Mouse (Mus musculus): ENCODE results near the gene Svs3b. TPM values are rescaled to one million over a fixed set of nuclear protein-coding genes. Genes with fewer than 3 reads are reported as not detected.
"Not testable (repeated sequence)": the region's sequence is repeated elsewhere in the genome, so short reads cannot be mapped to it uniquely, and the experiment has no call there.

Svs3b gene
- polyA plus RNA-seq (2012): not detected in 2 replicates

DNA sequence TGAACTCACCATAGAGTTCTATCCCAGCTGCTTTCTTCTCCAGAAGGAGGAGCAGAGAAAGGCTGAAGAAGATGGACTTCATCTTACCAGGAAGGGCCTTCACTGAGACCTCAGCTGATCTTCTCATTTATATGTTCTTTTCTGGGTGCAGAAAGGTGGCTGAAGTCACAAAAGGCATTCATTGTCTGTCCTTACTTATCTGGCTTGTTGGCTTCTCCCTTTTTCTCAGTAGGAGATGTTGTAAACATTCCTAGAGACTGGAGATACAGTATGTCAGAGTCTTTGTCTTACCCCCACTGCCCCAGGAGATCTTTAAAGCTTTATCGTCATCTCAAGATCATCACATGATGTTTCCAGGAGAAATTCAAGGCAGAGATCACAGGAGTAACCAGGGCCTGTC, at the start of gene Svs3b:
Gene Svs3b, minus strand, starts transcription at position 101 of the 400 bp plus-strand sequence.
- not testable (repeated sequence) for TF ChIP-seq GATA1 (IDR thresholded peaks at IDR 0.05; ENCODE audit: low read length)

DNA sequence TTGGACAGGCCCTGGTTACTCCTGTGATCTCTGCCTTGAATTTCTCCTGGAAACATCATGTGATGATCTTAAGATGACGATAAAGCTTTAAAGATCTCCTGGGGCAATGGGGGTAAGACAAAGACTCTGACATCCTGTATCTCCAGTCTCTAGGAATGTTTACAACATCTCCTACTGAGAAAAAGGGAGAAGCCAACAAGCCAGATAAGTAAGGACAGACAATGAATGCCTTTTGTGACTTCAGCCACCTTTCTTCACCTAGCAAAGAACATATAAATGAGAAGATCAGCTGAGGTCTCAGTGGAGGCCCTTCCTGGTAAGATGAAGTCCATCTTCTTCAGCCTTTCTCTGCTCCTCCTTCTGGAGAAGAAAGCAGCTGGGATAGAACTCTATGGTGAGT, 32.5 kb upstream of the Svs3b start, which contains the start of gene Svs3a:
Gene Svs3a, plus strand, starts transcription at position 301 of the 400 bp plus-strand sequence.
- TF ChIP-seq GATA1 (IDR thresholded peaks at IDR 0.05; ENCODE audit: low read length): not testable (repeated sequence)

DNA sequence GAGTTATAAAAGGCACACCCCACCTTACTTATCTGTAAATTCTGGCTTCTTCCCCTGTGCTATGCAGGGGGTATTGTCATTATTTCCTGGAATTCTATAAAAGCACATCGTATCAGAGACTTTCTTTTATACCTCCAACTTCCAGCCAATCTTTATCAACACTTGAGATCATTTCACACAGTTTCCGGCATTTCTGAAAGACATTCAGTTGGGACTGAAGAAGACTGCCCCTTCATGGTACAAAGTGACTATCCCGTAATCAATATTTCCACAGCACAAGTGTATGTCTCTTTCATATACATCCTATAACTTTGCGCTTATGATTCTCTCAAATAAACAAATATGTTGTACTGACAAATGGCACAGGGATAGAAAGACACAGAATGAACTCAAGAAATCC, 21.9 kb upstream of the Svs3b start, which contains the start of gene Svs4:
Gene Svs4, minus strand, starts transcription at position 101 of the 400 bp plus-strand sequence.
- no peak for TF ChIP-seq GATA1 (IDR thresholded peaks at IDR 0.05; ENCODE audit: low read length)

GRCm38 (mm10) chr2:164238366-164238765, 18.1 kb downstream of the Svs3b start, which contains the start of gene Svs2:
Gene Svs2 (minus strand): TSS chr2:164238466.
- TF ChIP-seq GATA1 (IDR thresholded peaks at IDR 0.05; ENCODE audit: low read length): no peak

DNA sequence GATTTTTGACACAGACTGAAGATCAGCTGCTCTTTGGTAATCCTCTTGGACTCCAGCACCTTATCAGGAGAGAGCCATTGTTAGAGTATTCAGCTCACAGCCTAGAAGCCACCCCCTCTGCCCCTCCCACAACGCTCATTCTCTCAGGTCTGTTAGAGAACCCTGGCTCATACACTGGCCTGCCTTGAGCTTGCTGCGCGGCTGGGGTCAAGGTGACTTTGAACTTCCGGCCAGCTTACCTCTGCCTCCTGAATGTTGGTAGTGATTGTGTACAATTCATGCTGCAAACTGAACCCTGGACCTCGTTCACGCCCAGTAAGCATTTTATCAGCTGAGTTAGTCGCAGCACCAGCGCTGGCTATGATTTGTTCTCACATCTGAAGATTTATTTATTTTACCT, 23.8 kb downstream of the Svs3b start:
- no peak for TF ChIP-seq GATA1 (IDR thresholded peaks at IDR 0.05; ENCODE audit: low read length)

DNA sequence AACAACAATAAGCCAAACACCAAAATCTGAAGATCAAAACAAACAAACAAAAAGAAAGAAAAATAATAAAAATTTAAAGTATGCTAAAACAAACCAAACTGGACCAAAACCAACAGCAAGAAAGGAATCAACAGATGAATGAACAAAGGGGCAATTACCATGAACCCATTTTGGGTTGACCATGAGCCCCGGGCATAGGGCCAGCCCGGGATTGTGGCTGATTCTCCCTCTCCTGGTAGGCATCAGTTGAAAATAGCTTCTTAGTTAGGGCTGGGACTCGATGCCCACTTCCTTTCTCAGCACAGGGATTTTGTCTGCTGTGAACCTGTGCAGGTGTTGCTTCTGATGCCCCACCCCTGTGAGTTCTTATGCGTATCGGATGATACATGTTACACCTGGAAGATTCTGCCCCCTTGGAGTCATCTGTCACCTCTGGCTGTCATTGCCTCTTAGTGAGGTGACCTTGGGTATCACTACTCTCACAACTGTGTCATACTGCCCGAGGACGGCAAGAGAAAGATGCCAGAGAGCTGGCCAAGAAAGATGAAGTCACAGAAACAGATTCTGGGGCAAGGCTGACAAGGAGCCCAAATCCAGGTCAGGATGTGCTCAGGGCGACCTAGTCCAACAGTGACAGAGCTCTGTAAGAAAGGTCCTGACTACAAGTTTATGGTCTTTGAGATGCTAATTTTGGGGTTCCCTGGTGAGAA, 27.9 kb downstream of the Svs3b start:
- no peak for TF ChIP-seq GATA1 (IDR thresholded peaks at IDR 0.05; ENCODE audit: low read length)

- no peak for TF ChIP-seq GATA1 (IDR thresholded peaks at IDR 0.05; ENCODE audit: low read length)
These were observed 34.9 kb downstream of the Svs3b start, which contains the start of gene Wfdc15b for GRCm38 (mm10) chr2:164221522-164221921. Gene Wfdc15b (minus strand): TSS chr2:164221660.

GRCm38 (mm10) chr2:164219295-164219694, 37.1 kb downstream of the Svs3b start:
- no peak for TF ChIP-seq GATA1 (IDR thresholded peaks at IDR 0.05; ENCODE audit: low read length)

- no peak for TF ChIP-seq GATA1 (IDR thresholded peaks at IDR 0.05; ENCODE audit: low read length)
These were observed 43.7 kb downstream of the Svs3b start for GRCm38 (mm10) chr2:164212711-164213110.

DNA sequence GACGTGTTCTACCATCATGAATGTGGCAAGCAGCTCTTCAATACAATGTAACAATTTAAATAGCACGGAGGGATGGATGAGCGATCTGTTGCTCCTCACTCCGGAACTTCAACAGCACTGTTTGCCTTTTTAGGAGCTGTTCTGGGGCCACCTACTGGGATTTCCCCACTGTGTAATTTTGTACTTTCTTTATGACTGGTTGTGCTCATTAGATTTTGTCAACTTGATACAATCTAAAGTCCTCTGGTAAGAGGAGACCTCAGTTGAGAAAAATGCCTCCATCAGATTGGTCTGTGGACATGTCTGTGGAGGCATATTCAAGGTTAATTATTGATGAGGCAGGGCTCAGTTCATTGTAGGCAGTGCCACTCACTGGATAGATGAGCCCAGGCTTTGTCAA, 45.5 kb downstream of the Svs3b start:
- TF ChIP-seq GATA1 (IDR thresholded peaks at IDR 0.05; ENCODE audit: low read length): no peak

- TF ChIP-seq GATA1 (IDR thresholded peaks at IDR 0.05; ENCODE audit: low read length): no peak
These were observed 49.8 kb downstream of the Svs3b start for GRCm38 (mm10) chr2:164206676-164207075.

Other genes starting within 250 kb of the Svs3b start
- gene Pabpc1l, start 231.2 kb downstream of the Svs3b start, polyA plus RNA-seq (2012): 0.06 and 0.14 TPM in 2 replicates
- gene Stk4, start 186.3 kb downstream of the Svs3b start, polyA plus RNA-seq (2012): 38.3 and 60.7 TPM in 2 replicates
- gene Tomm34, start 185.5 kb downstream of the Svs3b start, polyA plus RNA-seq (2012): 27.7 and 33.2 TPM in 2 replicates
- gene Kcns1, start 85.5 kb downstream of the Svs3b start, polyA plus RNA-seq (2012): not detected in 2 replicates
- not detected in 2 replicates for gene Wfdc5, start 73.9 kb downstream of the Svs3b start, polyA plus RNA-seq (2012)
- not detected in 2 replicates for gene Wfdc12, start 66.0 kb downstream of the Svs3b start, polyA plus RNA-seq (2012)
- not detected in 2 replicates for gene Wfdc15a, start 56.5 kb downstream of the Svs3b start, polyA plus RNA-seq (2012)
- gene Wfdc15b, start 35.0 kb downstream of the Svs3b start, polyA plus RNA-seq (2012): not detected in 2 replicates
- gene Svs2, start 18.2 kb downstream of the Svs3b start, polyA plus RNA-seq (2012): not detected in 2 replicates
- not detected in 2 replicates for gene Svs4, start 21.8 kb upstream of the Svs3b start, polyA plus RNA-seq (2012)
- not detected in 2 replicates for gene Svs3a, start 32.6 kb upstream of the Svs3b start, polyA plus RNA-seq (2012)
- gene Svs6, start 60.1 kb upstream of the Svs3b start, polyA plus RNA-seq (2012): not detected in 2 replicates
- not detected in 2 replicates for gene Svs5, start 76.1 kb upstream of the Svs3b start, polyA plus RNA-seq (2012)
- not detected in 2 replicates for gene Slpi, start 132.5 kb upstream of the Svs3b start, polyA plus RNA-seq (2012)
- gene Rbpjl, start 146.5 kb upstream of the Svs3b start, polyA plus RNA-seq (2012): not detected in 2 replicates
- gene Matn4, start 148.5 kb upstream of the Svs3b start, polyA plus RNA-seq (2012): not detected in 2 replicates
- gene Sdc4, start 187.2 kb upstream of the Svs3b start, polyA plus RNA-seq (2012): not detected in 2 replicates
- 219 and 244 TPM in 2 replicates for gene Sys1, start 200.3 kb upstream of the Svs3b start, polyA plus RNA-seq (2012)
- 8.1 and 9.4 TPM in 2 replicates for gene Gm20458, start 204.3 kb upstream of the Svs3b start, polyA plus RNA-seq (2012)
- not detected in 2 replicates for gene Trp53tg5, start 217.1 kb upstream of the Svs3b start, polyA plus RNA-seq (2012)
- gene Dbndd2, start 229.5 kb upstream of the Svs3b start, polyA plus RNA-seq (2012): 25.2 and 30.2 TPM in 2 replicates
- 118 and 139 TPM in 2 replicates for gene Pigt, start 240.9 kb upstream of the Svs3b start, polyA plus RNA-seq (2012)